Mouse (Mus musculus): ENCODE measurements at regions not wholly inside any gene's neighbourhood (a gene's known extent, or its start where the extent isn't known, plus 50 kb on each side); places are given as distances from the start of the nearest gene placed in this dataset.

- H3K4me3 ChIP-seq (replicated peaks), result no peak overlapping the region
- H3K27me3 ChIP-seq, result no peaks in the 10 kb centered on the region
- 87% methylated on average over 3 of the region's 3 CpGs for WGBS
- H3K4me2 ChIP-seq (replicated peaks), result no peak overlapping the region
- H3K9me3 ChIP-seq, result no peaks in the 10 kb centered on the region
- no peak overlapping the region for H3K27ac ChIP-seq
- H3K36me3 ChIP-seq, result no peaks in the 10 kb centered on the region
- no peak for ATAC-seq
- H3K4me1 ChIP-seq (replicated peaks), result no peaks in the 10 kb centered on the region
- H3K9ac ChIP-seq (replicated peaks), result no peak overlapping the region
Measured at GRCm38 (mm10) chr14:108334879-108335278, 579.1 kb downstream of the Slitrk1 start.

GRCm38 (mm10) chr14:108326425-108326824, 587.5 kb downstream of the Slitrk1 start:
- H3K27ac ChIP-seq, result no peak overlapping the region
- WGBS, result 55% methylated on average over 3 of the region's 3 CpGs
- H3K9ac ChIP-seq (replicated peaks), result no peak overlapping the region
- H3K36me3 ChIP-seq, result no peaks in the 10 kb centered on the region
- H3K27me3 ChIP-seq, result no peaks in the 10 kb centered on the region
- no peak for ATAC-seq
- H3K4me1 ChIP-seq (replicated peaks), result no peaks in the 10 kb centered on the region
- H3K9me3 ChIP-seq, result no peaks in the 10 kb centered on the region
- no peak overlapping the region for H3K4me2 ChIP-seq (replicated peaks)
- H3K4me3 ChIP-seq (replicated peaks), result no peak overlapping the region

GRCm38 (mm10) chr14:108323364-108324037, 590.5 kb downstream of the Slitrk1 start:
- Histone ChIP-seq H3K36me3 (no peaks in the 10 kb centered on the region), H3K9me3 (no peaks in the 10 kb centered on the region), H3K4me2 (replicated peaks) (no peak overlapping the region), H3K27me3 (no peaks in the 10 kb centered on the region), H3K4me3 (replicated peaks) (no peak overlapping the region), H3K4me1 (replicated peaks) (no peaks in the 10 kb centered on the region), H3K9ac (replicated peaks) (no peak overlapping the region), H3K27ac (no peak overlapping the region)
- no peak for ATAC-seq
- WGBS, result 89% methylated on average over 1 of the region's 1 CpGs

GRCm38 (mm10) chr14:108307627-108308026, 606.3 kb downstream of the Slitrk1 start:
- Histone ChIP-seq H3K4me1 (replicated peaks) (no peaks in the 10 kb centered on the region), H3K4me2 (replicated peaks) (no peak overlapping the region), H3K9me3 (no peaks in the 10 kb centered on the region), H3K36me3 (no peaks in the 10 kb centered on the region), H3K27me3 (no peaks in the 10 kb centered on the region), H3K27ac (no peak overlapping the region), H3K4me3 (replicated peaks) (no peak overlapping the region), H3K9ac (replicated peaks) (no peak overlapping the region)
- 92% methylated on average over 1 of the region's 1 CpGs for WGBS
- ATAC-seq, result no peak

- H3K9ac ChIP-seq (replicated peaks), result no peak overlapping the region
- no peaks in the 10 kb centered on the region for H3K27me3 ChIP-seq
- 92% methylated on average over 3 of the region's 3 CpGs for WGBS
- H3K4me2 ChIP-seq (replicated peaks), result no peak overlapping the region
- H3K4me1 ChIP-seq (replicated peaks), result no peaks in the 10 kb centered on the region
- H3K27ac ChIP-seq, result no peak overlapping the region
- H3K36me3 ChIP-seq, result no peaks in the 10 kb centered on the region
- no peak overlapping the region for H3K4me3 ChIP-seq (replicated peaks)
- no peak for ATAC-seq
- no peaks in the 10 kb centered on the region for H3K9me3 ChIP-seq
Measured at GRCm38 (mm10) chr14:108279630-108280029, 634.3 kb downstream of the Slitrk1 start.

- no peaks in the 10 kb centered on the region for H3K36me3 ChIP-seq
- H3K27me3 ChIP-seq, result no peaks in the 10 kb centered on the region
- no peak overlapping the region for H3K9ac ChIP-seq (replicated peaks)
- no peak overlapping the region for H3K27ac ChIP-seq
- no peak overlapping the region for H3K4me2 ChIP-seq (replicated peaks)
- ATAC-seq, result no peak
- no peak overlapping the region for H3K4me3 ChIP-seq (replicated peaks)
- 50% methylated on average over 1 of the region's 1 CpGs for WGBS
- H3K9me3 ChIP-seq, result no peaks in the 10 kb centered on the region
- no peaks in the 10 kb centered on the region for H3K4me1 ChIP-seq (replicated peaks)
Measured at GRCm38 (mm10) chr14:108261083-108261482, 652.9 kb downstream of the Slitrk1 start.

- Histone ChIP-seq H3K4me1 (replicated peaks) (no peaks in the 10 kb centered on the region), H3K27me3 (no peaks in the 10 kb centered on the region), H3K4me3 (replicated peaks) (no peak overlapping the region), H3K9me3 (no peaks in the 10 kb centered on the region), H3K27ac (no peak overlapping the region), H3K36me3 (no peaks in the 10 kb centered on the region), H3K4me2 (replicated peaks) (no peak overlapping the region), H3K9ac (replicated peaks) (no peak overlapping the region)
- 77% methylated on average over 8 of the region's 8 CpGs for WGBS
- ATAC-seq, result no peak
Measured at GRCm38 (mm10) chr14:108247365-108247764, 666.6 kb downstream of the Slitrk1 start.

GRCm38 (mm10) chr14:108225483-108226124, 688.4 kb downstream of the Slitrk1 start:
- no peak overlapping the region for H3K4me2 ChIP-seq (replicated peaks)
- whole genome bisulfite sequencing, result 88% methylated on average over 2 of the region's 2 CpGs
- ATAC-seq, result no peak
- no peaks in the 10 kb centered on the region for H3K4me1 ChIP-seq (replicated peaks)
- no peak overlapping the region for H3K4me3 ChIP-seq (replicated peaks)
- no peaks in the 10 kb centered on the region for H3K9me3 ChIP-seq
- H3K27me3 ChIP-seq, result no peaks in the 10 kb centered on the region
- no peaks in the 10 kb centered on the region for H3K36me3 ChIP-seq
- H3K9ac ChIP-seq (replicated peaks), result no peak overlapping the region
- no peak overlapping the region for H3K27ac ChIP-seq

- Histone ChIP-seq H3K36me3 (no peaks in the 10 kb centered on the region), H3K27ac (no peak overlapping the region), H3K4me1 (replicated peaks) (no peaks in the 10 kb centered on the region), H3K4me3 (replicated peaks) (no peak overlapping the region), H3K27me3 (no peaks in the 10 kb centered on the region), H3K9me3 (no peaks in the 10 kb centered on the region), H3K9ac (replicated peaks) (no peak overlapping the region), H3K4me2 (replicated peaks) (no peak overlapping the region)
- 75% methylated on average over 2 of the region's 2 CpGs for WGBS
- no peak for ATAC-seq
Measured at GRCm38 (mm10) chr14:108209246-108209645, 704.7 kb downstream of the Slitrk1 start.

GRCm38 (mm10) chr14:108199133-108199532, 714.8 kb downstream of the Slitrk1 start:
- 34% methylated on average over 2 of the region's 2 CpGs for WGBS
- no peaks in the 10 kb centered on the region for H3K36me3 ChIP-seq

GRCm38 (mm10) chr14:108180920-108181319, 733.0 kb downstream of the Slitrk1 start:
- no peak for ATAC-seq
- WGBS, result 100% methylated on average over 1 of the region's 2 CpGs
- Histone ChIP-seq H3K4me1 (replicated peaks) (no peaks in the 10 kb centered on the region), H3K36me3 (no peaks in the 10 kb centered on the region), H3K4me2 (replicated peaks) (no peak overlapping the region), H3K9me3 (no peaks in the 10 kb centered on the region), H3K4me3 (replicated peaks) (no peak overlapping the region), H3K27me3 (no peaks in the 10 kb centered on the region), H3K9ac (replicated peaks) (no peak overlapping the region), H3K27ac (no peak overlapping the region)

More at GRCm38 (mm10) chr14:108199133-108199532, 714.8 kb downstream of the Slitrk1 start:
- H3K27ac ChIP-seq, result no peak overlapping the region
- H3K4me1 ChIP-seq (replicated peaks), result no peaks in the 10 kb centered on the region
- no peak overlapping the region for H3K9ac ChIP-seq (replicated peaks)
- no peaks in the 10 kb centered on the region for H3K27me3 ChIP-seq
- H3K4me2 ChIP-seq (replicated peaks), result no peak overlapping the region
- no peaks in the 10 kb centered on the region for H3K9me3 ChIP-seq
- no peak for ATAC-seq
- H3K4me3 ChIP-seq (replicated peaks), result no peak overlapping the region

- no peak overlapping the region for H3K4me3 ChIP-seq (replicated peaks)
- H3K9ac ChIP-seq (replicated peaks), result no peak overlapping the region
- ATAC-seq, result peak; percentile 66
- whole genome bisulfite sequencing, result 52% methylated on average over 2 of the region's 2 CpGs
- H3K4me1 ChIP-seq (replicated peaks), result no peaks in the 10 kb centered on the region
- H3K36me3 ChIP-seq, result no peaks in the 10 kb centered on the region
- no peak overlapping the region for H3K27ac ChIP-seq
- no peak overlapping the region for H3K4me2 ChIP-seq (replicated peaks)
- H3K9me3 ChIP-seq, result no peaks in the 10 kb centered on the region
- no peaks in the 10 kb centered on the region for H3K27me3 ChIP-seq
Measured at GRCm38 (mm10) chr14:108175275-108175860, 738.6 kb downstream of the Slitrk1 start.
